Mouse (Mus musculus) intestine, embryonic 15.5 days (tissue): Measurements from ENCODE around the gene H2-M10.1. TPM values are rescaled to one million over a fixed set of nuclear protein-coding genes. Genes with fewer than 3 reads are reported as not detected.

Source experiments
- ATAC-seq: fragments of 200-750 bp; cut with Nextera tagmentation; 2 replicates; pipeline ENCODE4 v1.8.0; 2017; ENCODE audit warnings: moderate TSS enrichment, moderate library complexity
- H3K27ac ChIP-seq: fragments of 300-500 bp; sonication (generic); 2 replicates; pipeline ENCODE4 v1.5.1; 2015; ENCODE audit warnings: mild to moderate bottlenecking, inconsistent platforms
- H3K27me3 ChIP-seq: fragments of 300-500 bp; sonication (generic); replicated peaks from 2 replicates; pipeline ENCODE4 v1.6.1; 2015; ENCODE audit warnings: inconsistent platforms
- H3K36me3 ChIP-seq: fragments of 300-500 bp; sonication (generic); 2 replicates; pipeline ENCODE4 v1.6.1; 2015; ENCODE audit warnings: inconsistent platforms
- H3K4me1 ChIP-seq: fragments of 300-500 bp; sonication (generic); replicated peaks from 2 replicates; pipeline ENCODE4 v1.6.1; 2015; ENCODE audit warnings: inconsistent platforms
- H3K4me2 ChIP-seq: fragments of 300-500 bp; sonication (generic); replicated peaks from 2 replicates; pipeline ENCODE4 v1.6.1; 2015; ENCODE audit warnings: mild to moderate bottlenecking, inconsistent platforms
- H3K4me3 ChIP-seq: fragments of 300-500 bp; sonication (generic); replicated peaks from 2 replicates; pipeline ENCODE4 v1.5.1; 2015; ENCODE audit warnings: inconsistent platforms
- H3K9ac ChIP-seq: fragments of 300-500 bp; sonication (generic); 2 replicates; pipeline ENCODE4 v1.6.1; 2015; ENCODE audit warnings: inconsistent platforms
- H3K9me3 ChIP-seq: fragments of 300-500 bp; sonication (generic); 2 replicates; pipeline ENCODE4 v1.6.1; 2016; ENCODE audit warnings: inconsistent platforms
- WGBS: fragments of 180-500 bp; shearing (Covaris S2); methylation state at CpG from one replicate; pipeline ENCODE4 v1.1.7; 2015; 5-methylcytosine and 5-hydroxymethylcytosine counted together
- polyA plus RNA-seq: library from polyadenylated mRNA; unstranded; fragments of >200 nt; fragmentation: Nextera tagmentation; extraction: Ambion mirVana; gene quantifications from 2 replicates; pipeline ENCODE4 v1.2.1, GENCODE M21; 2015

The H2-M10.1 gene
- polyA plus RNA-seq, 1 experiment from 2014 or later, result not detected

DNA sequence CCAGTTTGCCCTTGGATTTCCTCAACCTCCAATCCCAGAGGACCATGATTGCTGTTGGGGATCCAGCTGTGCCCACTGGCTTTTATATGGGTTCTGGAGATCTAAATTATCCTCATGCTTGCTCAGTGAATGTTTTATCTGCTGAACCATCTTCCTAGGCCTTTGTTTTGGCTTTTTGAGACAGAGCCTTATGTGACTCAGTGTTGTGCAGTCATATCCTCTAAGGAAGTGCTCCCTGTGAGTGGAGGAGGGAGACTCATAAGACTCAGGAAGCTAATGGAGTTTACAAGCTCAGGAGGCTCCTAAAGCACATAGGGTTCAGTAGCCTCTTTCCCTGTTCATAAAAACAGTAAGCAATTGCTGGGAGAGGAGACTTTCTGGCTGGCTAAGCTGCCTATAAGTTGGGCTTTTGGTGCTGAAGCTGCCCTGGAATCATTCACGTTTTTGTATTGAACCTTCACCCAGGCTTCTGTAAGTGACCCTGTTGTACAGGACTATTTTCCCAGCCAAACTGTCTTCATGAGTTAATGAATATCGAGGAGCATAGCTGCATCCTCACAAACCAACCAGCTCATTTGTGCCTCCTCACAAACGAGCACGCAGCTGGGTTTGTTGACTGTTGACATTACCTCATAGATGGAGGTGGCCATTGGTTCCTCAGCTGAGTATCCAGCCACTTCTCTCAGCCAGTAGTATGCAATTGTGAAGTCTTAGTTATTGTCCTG, 44.3 kb downstream of the H2-M10.1 start:
- 94% methylated on average over 4 of the region's 4 CpGs for WGBS
- H3K4me1 ChIP-seq, result no peaks in the 10 kb centered on the region
- peaks cover 18% of the 10 kb centered on the region for H3K36me3 ChIP-seq
- no peaks in the 10 kb centered on the region for H3K9me3 ChIP-seq
- H3K27me3 ChIP-seq, result no peaks in the 10 kb centered on the region
- H3K27ac ChIP-seq, result no peak overlapping the region
- no peak overlapping the region for H3K9ac ChIP-seq
- no peak for ATAC-seq
- no peak overlapping the region for H3K4me3 ChIP-seq
- H3K4me2 ChIP-seq, result no peak overlapping the region

DNA sequence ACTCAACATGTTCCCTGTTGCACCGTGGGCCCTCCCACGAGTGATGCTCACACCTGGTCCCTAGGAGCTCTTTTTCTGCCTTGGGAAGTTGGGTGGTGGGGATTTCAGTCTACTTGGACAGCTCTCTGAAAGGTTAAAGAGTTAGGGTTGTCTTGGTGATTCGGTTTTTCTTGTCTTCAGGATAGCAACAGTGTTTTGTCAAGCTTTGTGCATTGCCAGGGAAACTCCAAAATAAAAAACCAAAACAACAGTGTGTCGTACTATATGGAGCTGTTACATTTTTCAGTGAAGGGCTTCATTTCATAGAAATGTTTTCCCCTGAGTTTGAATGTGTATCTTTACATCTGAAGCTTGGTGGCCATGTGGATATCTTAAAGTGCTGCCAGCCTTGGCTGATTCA, 51.2 kb downstream of the H2-M10.1 start:
- no peak for ATAC-seq
- 91% methylated on average over 4 of the region's 4 CpGs for WGBS

DNA sequence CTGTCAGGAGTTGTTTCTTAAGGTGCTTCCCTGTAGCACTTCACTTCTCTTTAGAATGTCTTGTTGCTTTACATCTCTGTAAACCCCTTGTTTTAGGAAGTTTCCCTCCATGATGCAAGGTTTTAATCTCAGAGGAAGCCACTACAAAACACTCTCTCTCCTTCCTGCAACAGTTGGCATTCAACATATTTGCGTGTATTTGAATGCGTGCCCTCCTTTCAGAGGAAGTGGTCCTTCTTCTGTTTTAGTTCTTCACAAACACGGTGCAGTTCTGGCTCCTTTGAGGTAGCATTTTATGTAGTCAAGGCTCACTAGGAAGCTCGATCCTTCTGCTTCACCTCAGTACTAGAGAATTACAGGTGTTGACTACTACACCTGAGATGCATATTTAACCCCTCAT, 52.2 kb downstream of the H2-M10.1 start:
- no peak for ATAC-seq

More for the DNA sequence above, 51.2 kb downstream of the H2-M10.1 start:
- Histone ChIP-seq H3K4me1 (peaks cover 17% of the 10 kb centered on the region), H3K4me2 (no peak overlapping the region), H3K27ac (no peak overlapping the region), H3K27me3 (no peaks in the 10 kb centered on the region), H3K9me3 (no peaks in the 10 kb centered on the region), H3K4me3 (no peak overlapping the region), H3K36me3 (no peaks in the 10 kb centered on the region; the same call in 1 of the 2 replicates), H3K9ac (no peak overlapping the region)

More for the DNA sequence above, 52.2 kb downstream of the H2-M10.1 start:
- H3K36me3 ChIP-seq, result no peaks in the 10 kb centered on the region; the same call in 1 of the 2 replicates
- no peak overlapping the region for H3K4me2 ChIP-seq
- H3K27me3 ChIP-seq, result no peaks in the 10 kb centered on the region
- peaks cover 17% of the 10 kb centered on the region for H3K4me1 ChIP-seq
- no peaks in the 10 kb centered on the region for H3K9me3 ChIP-seq
- H3K9ac ChIP-seq, result no peak overlapping the region
- no peak overlapping the region for H3K4me3 ChIP-seq
- WGBS, result 92% methylated on average over 4 of the region's 4 CpGs
- no peak overlapping the region for H3K27ac ChIP-seq

Other genes starting within 250 kb of the H2-M10.1 start
- 0.11 TPM in 2 replicates for gene Gm19684, start 204.5 kb downstream of the H2-M10.1 start, polyA plus RNA-seq
- gene Gm7030, start 196.7 kb downstream of the H2-M10.1 start, polyA plus RNA-seq, result 1.4 and 1.5 TPM in 2 replicates
- 1.2 and 2.2 TPM in 2 replicates for gene Gm8909, start 157.6 kb downstream of the H2-M10.1 start, polyA plus RNA-seq
- 24.3 and 30.1 TPM in 2 replicates for gene H2-T3, start 135.9 kb downstream of the H2-M10.1 start, polyA plus RNA-seq
- gene Rpp21, start 68.1 kb downstream of the H2-M10.1 start, polyA plus RNA-seq, result 124 and 141 TPM in 2 replicates
- 12.5 and 13.6 TPM in 2 replicates for gene Trim39, start 53.9 kb downstream of the H2-M10.1 start, polyA plus RNA-seq
- not detected in 2 replicates for gene H2-M10.2, start 39.7 kb downstream of the H2-M10.1 start, polyA plus RNA-seq
- gene H2-M10.3, start 42.3 kb upstream of the H2-M10.1 start, polyA plus RNA-seq, result not detected in 2 replicates
- gene H2-M10.4, start 136.2 kb upstream of the H2-M10.1 start, polyA plus RNA-seq, result not detected in 2 replicates
- gene H2-M11, start 220.9 kb upstream of the H2-M10.1 start, polyA plus RNA-seq, result not detected in 2 replicates